Mouse (Mus musculus): ENCODE measurements at regions not wholly inside any gene's neighbourhood (a gene's known extent, or its start where the extent isn't known, plus 50 kb on each side); places are given as distances from the start of the nearest gene placed in this dataset.

DNA sequence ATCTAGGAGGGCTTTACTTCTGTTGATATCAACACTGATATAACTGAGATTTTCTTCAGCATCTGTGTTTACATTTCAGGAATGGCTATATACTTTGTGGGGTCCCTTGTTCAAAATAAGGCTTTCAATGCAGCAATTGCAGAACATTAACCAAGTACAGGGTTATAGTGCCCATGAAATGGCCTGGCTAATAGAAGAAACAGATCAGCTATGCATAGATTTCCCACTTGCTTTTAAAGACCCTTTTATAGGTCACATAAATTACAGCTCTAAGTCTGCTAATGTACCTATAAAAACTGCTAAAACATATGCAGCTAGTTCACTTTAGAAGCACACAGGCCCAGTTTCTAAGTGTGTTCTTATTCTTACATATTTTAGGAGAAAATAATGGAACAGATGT lies 472.1 kb downstream of the Nup35 start:
- no peak for DNase-seq

DNA sequence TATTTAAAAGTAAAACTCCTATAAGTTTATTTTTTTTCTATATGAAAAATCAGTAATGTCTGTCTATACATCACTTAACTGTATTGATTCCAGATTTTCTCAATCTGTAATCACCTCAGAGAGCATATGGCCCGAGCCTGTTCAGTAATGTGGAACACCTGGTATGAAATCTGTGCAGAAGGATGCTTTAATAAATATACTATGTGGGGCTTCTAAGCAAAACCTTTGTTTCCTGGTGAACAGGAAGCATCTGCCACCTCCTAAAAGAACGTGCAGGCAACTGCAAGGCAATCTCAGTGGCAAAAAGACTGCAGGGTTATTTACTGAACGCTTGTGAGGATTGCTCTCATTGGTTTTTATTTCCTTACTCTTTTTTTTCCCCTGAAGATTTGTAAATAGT lies 488.8 kb downstream of the Nup35 start:
- no peak for DNase-seq

DNA sequence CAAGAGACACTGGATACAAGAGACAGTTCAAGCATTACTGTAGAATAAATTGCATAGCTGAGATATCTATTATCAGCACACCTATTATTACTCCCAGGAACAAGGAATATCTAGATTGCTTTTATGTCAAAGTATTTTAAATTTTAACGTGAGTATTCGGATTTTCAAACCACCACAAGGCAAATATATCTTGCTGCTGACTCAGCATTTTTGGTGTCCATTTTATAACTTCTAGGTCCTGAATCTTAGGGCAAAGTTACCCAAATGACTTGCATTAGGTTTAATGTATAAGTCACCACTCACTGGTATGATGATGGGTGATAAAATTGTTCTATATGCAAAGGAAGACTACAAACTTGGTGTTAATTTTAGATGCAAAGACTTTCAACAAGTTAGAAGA lies 501.7 kb downstream of the Nup35 start:
- DNase-seq: no peak

DNA sequence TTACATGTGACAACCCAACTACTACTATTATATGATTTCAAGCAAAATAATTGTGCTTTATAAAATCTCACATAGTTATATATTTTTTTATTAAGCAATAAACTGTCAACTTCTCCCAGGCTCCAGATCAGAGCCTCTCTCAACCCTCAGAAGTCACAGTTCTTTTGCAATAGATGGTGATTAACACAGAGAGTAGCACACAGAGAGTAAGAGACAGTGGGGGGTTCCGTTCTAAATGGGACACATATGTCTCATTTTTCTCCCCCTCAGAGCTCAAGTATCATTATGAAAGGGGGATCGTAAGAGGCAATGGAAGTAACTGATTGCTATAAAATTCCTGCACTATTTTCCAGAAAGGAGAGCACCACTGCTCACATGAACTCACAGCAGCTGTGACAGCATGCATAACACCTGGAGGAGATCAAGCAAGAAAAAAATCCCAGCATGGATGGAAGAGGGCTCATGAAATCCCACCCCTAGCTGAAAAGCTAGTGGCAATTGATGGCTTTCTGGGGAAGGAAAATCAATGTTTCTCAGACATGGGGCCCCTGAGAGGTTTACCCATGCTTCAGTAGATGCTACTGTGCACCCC lies 503.5 kb downstream of the Nup35 start:
- DNase-seq: no peak

DNA sequence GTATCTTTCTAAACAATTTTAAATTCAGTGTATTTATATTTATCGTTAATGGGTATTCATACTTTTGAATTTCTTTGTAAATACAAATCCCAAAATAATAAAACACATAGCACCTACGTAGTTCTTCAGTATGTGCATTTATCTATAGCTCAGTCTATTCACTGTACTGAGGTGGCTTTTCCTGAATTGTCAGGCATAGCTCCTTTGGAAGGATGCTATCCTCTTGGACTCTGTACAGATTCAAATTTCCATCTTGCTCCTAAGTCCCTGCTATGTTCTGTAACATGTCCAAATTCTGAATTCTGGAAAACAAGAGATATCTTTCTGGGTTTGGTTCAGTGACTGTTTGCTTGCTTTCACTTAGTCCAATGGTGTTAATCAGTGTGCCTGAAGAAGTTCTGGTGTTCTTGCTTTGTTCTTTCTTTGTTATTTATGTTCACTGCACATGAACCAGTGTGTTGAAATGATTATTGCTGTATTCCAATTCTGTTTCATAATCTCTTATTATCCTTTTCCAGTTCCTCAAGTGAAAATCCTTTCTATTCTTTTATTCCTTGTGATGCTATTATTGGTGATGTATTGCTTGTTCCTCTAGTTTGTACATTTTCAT lies 519.5 kb downstream of the Nup35 start:
- peak in 1 of 2 experiments; percentile 1 for DNase-seq

DNA sequence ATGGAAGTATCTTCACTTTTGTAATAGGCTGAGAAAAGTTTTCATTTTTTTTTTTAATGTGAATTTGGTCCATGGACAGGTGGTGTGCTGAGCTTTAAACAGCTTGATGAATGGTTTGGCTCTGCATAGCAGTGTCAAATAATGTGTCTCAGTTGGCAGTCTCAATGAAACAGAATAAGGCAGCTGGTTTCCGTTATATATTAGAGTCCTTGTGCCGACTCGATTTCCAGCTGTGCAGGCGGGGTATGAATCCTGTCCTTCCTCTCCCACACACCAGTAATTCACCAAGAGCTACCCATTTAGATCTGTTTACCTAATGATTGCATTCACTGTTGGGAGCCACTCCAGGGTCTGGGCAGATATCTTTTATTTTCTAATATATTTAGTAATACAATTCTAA lies 526.6 kb downstream of the Nup35 start:
- DNase-seq: peak; percentile 7 to 19

DNA sequence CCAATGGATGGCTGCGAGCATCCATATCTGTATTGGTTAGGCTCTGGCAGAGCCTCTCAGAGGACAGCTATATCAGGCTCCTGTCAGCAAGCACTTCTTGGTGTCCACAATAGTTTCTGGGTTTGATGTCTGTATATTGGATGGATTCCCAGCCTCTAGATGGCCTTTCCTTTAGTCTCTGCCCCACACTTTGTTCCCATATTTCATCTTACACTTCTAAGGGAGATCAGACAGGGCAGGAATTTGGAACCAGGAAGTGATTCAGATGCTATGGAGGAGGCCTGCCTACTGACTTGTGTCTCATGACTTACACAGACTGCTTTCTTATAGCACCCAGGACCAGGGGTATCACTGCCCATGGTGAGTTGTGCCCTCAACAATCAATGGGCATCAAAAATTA lies 529.4 kb downstream of the Nup35 start:
- no peak for DNase-seq

DNA sequence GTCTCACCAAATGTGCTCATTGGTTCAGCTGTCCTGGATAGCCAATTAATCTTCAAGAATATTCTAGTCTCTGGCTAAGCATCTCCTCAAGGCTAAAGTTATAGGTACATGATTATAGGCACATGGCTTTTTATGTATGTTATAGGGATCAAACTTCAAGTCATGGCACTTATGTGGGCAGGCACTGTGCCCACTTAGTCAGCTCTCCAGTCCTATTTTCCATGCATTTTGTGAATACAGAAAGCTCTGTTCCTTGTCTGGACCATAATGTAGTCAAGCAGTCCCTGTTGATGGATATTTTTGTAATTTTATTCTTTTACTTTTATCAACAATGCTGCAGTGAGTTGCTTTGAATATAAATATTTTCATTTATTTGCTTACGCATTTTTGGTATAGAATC lies 531.1 kb downstream of the Nup35 start:
- no peak for DNase-seq

DNA sequence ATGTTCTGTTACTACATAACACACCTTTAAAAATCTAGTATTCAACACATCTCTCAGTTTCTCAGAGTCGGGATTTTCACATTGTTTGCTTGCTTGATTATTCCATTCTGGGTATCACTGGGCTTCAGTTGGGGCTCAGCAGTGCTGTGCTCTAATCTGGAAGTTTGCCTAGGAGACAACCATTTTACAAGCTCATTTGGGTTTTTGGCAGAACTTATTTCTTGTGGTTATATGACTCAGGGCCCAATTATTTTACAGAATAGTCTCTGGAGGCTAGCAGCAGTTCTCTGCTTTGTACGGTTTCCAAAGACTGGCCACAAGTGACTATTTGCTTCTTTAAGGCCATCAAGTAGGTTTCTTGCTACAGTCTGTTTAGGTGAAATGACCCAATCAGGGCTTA lies 565.4 kb downstream of the Nup35 start:
- no peak for DNase-seq

DNA sequence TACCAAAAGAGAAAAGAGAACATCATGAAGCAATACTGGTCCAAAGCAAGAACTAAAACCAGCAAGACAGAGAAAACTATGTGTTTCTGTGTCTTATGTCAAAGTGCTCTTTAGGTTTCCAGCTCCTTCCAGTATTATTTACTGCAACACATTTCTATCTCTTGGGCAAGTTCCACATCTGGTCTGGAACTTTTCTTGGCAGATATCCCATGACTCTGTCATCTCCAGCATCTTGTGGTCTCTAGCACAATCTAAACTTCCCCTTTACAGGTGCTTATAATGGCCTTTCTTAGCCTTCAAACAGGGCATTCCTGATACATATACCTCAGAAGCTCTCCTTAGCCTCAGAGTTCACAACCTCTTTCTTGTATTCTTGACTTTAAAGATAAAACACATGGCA lies 568.9 kb downstream of the Nup35 start:
- no peak for DNase-seq

DNA sequence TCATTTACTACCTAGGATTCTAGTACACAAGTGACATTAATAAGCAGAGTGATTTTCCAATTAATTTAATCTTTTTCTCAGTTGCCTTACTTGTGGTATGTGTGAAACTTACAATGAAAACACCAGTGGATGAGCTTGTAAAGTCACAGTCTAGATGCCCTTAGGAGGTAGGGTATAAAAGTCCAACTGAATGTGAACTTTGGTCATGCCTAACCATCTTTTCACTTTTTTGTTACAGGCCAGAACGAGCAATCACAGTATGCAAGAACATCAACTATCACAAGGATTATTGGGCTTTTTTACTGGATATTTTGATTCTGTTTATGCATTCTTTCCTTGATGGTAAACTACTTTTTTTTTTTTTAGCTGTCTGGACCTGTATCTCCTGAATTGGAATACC lies 573.8 kb downstream of the Nup35 start:
- DNase-seq: no peak

DNA sequence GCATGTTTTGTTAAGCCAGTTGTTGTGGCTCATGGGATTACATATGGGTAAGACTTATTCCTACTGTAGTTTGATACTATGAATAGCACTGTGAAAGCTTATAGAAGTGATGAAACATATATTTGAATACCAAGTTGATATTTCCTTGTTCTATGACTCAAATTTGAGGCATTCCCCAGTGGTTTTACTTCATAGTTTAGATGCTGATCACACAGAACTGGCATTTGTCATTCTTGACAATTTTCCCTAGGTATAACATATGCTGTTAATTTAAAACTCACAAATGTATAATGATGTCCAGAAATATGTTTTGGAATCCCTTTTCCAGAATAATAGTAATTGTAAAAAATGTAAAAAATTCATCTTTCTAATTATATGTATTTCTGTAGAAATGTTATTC lies 583.5 kb downstream of the Nup35 start:
- no peak for DNase-seq

Data from cerebellum, postnatal 10 days (tissue).